Mouse (Mus musculus) testis, adult 2 months (tissue): ENCODE results near the gene Arhgap45.

ENCODE experiments used
- CTCF ChIP-seq: fragments of 200-500 bp; IDR thresholded peaks from 2 replicates; pipeline ENCODE4 v1.5.1; 2012; ENCODE audit warnings: low read depth, mild to moderate bottlenecking, inconsistent platforms, low read length, moderate library complexity; ENCODE audit not compliant: control insufficient read depth, insufficient read depth, insufficient replicate concordance
- POLR2A ChIP-seq: fragments of 200-500 bp; IDR thresholded peaks from 2 replicates; pipeline ENCODE4 v1.6.1; 2012; ENCODE audit warnings: low read depth, mild to moderate bottlenecking, inconsistent platforms, low read length, moderate library complexity; ENCODE audit not compliant: control insufficient read depth

GRCm38 (mm10) chr10:80022806-80023205, 6.4 kb downstream of the Arhgap45 start:
- no peak for TF ChIP-seq CTCF
- TF ChIP-seq POLR2A = no peak
